Mouse (Mus musculus) heart, embryonic 11.5 days (tissue): ENCODE data around the gene Odf3l1. TPM values are rescaled to one million over a fixed set of nuclear protein-coding genes. Genes with fewer than 3 reads are reported as not detected.

ENCODE experiments used
- ATAC-seq: fragments of 200-750 bp; cut with Nextera tagmentation; replicated peaks from 2 replicates; pipeline ENCODE4 v1.8.0; 2017; ENCODE audit warnings: moderate library complexity; ENCODE audit not compliant: insufficient number of reproducible peaks, low FRiP score, low TSS enrichment
- H3K27ac ChIP-seq: fragments of 300-500 bp; sonication (generic); 2 replicates; pipeline ENCODE4 v1.5.1; 2014; ENCODE audit warnings: mild to moderate bottlenecking, low read depth, low read length
- H3K27me3 ChIP-seq: fragments of 300-500 bp; sonication (generic); 2 replicates; pipeline ENCODE4 v1.6.1; 2014; ENCODE audit warnings: mild to moderate bottlenecking, low read length, mixed read lengths; ENCODE audit not compliant: control insufficient read depth, insufficient read depth
- H3K36me3 ChIP-seq: fragments of 300-500 bp; sonication (generic); 2 replicates; pipeline ENCODE4 v1.6.1; 2014; ENCODE audit warnings: mild to moderate bottlenecking, low read length, moderate library complexity, mixed read lengths; ENCODE audit not compliant: control insufficient read depth, insufficient read depth
- H3K4me1 ChIP-seq: fragments of 300-500 bp; sonication (generic); 2 replicates; pipeline ENCODE4 v1.6.1; 2014; ENCODE audit warnings: low read length; ENCODE audit not compliant: control insufficient read depth, insufficient read depth
- H3K4me2 ChIP-seq: fragments of 300-500 bp; sonication (generic); 2 replicates; pipeline ENCODE4 v1.6.1; 2014; ENCODE audit warnings: mild to moderate bottlenecking, moderate library complexity
- H3K4me3 ChIP-seq: fragments of 300-500 bp; sonication (generic); 2 replicates; pipeline ENCODE4 v1.5.1; 2014; ENCODE audit warnings: low read depth, low read length
- H3K9ac ChIP-seq: fragments of 300-500 bp; sonication (generic); 2 replicates; pipeline ENCODE4 v1.6.1; 2014; ENCODE audit warnings: mild to moderate bottlenecking, low read depth, low read length, moderate library complexity
- H3K9me3 ChIP-seq: fragments of 300-500 bp; sonication (generic); replicated peaks from 2 replicates; pipeline ENCODE4 v1.6.1; 2016; ENCODE audit warnings: low read length; ENCODE audit not compliant: control insufficient read depth
- WGBS: fragments of 180-500 bp; shearing (Covaris S2); extraction: QIAGEN DNeasy Blood & Tissue Kit; methylation state at CpG from one replicate; pipeline ENCODE4 v1.1.7; 2014; ENCODE audit not compliant: insufficient replicate concordance; 5-methylcytosine and 5-hydroxymethylcytosine counted together
- polyA plus RNA-seq: library from polyadenylated mRNA; unstranded; fragments of >200 nt; fragmentation: Nextera tagmentation; extraction: Ambion mirVana; gene quantifications from 2 replicates; pipeline ENCODE4 v1.2.1, GENCODE M21; 2014

Odf3l1 gene
- polyA plus RNA-seq, 1 experiment from 2014 or later = 0.87 TPM

DNA sequence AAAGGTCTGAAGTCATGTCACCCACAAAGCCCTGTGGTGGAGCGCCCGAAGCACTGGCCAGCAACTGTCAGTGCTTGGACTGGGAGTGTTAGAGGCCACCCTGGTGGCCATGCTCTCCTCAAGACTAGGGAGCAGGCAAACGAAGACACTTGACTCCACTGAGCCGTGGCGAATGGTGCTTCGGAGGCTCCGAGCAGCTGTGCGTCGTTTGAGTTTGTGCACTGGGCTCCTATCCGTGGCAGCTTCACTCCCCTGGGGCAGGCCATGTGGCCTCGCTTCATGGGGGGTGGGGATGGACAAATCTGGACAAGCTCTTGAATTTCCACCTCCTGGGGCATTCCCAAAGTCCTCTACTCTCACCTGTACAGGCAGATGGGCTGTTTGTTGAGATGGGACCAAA, 34.9 kb upstream of the Odf3l1 start:
- ATAC-seq = no peak
- Histone ChIP-seq H3K27ac (no peak overlapping the region), H3K4me1 (peaks cover 4% of the 10 kb centered on the region), H3K9me3 (no peaks in the 10 kb centered on the region), H3K9ac (peak overlapping the region; percentile 16; the same call in 1 of the 2 replicates), H3K27me3 (no peaks in the 10 kb centered on the region), H3K4me3 (no peak overlapping the region), H3K4me2 (no peak overlapping the region), H3K36me3 (0 out of 2 replicates have a peak, but pooled peaks cover 4% of the 10 kb centered on the region)
- 82% methylated on average over 11 of the region's 11 CpGs for WGBS

DNA sequence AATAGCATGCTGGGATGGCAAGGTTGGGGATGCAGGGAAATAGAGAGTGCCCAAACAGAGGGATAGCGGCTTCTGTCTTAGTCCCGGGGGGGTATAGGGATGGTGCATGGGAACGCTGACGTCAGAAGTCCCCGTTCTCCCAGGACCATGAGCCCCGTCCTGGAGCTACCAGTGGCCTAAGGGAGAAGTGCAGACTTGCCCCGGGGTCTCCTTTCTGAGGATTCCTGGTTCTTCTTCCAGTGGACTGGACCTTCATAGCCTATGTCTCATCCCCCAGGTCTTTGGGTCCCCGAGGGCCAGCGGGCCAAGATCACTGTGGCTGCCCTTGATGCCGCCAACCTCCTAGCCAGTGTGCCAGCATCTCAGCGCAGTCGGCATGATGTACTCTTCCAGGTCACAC, 32.3 kb upstream of the Odf3l1 start:
- no peak overlapping the region for H3K9ac ChIP-seq
- H3K9me3 ChIP-seq = no peaks in the 10 kb centered on the region
- peaks cover 16% of the 10 kb centered on the region for H3K4me1 ChIP-seq
- H3K27ac ChIP-seq = no peak overlapping the region
- WGBS = 90% methylated on average over 12 of the region's 12 CpGs
- no peak overlapping the region for H3K4me2 ChIP-seq
- ATAC-seq = no peak
- no peak overlapping the region for H3K4me3 ChIP-seq
- H3K27me3 ChIP-seq = peaks cover 3% of the 10 kb centered on the region; the same call in 1 of the 2 replicates
- peaks cover 4% of the 10 kb centered on the region; the same call in 1 of the 2 replicates for H3K36me3 ChIP-seq

DNA sequence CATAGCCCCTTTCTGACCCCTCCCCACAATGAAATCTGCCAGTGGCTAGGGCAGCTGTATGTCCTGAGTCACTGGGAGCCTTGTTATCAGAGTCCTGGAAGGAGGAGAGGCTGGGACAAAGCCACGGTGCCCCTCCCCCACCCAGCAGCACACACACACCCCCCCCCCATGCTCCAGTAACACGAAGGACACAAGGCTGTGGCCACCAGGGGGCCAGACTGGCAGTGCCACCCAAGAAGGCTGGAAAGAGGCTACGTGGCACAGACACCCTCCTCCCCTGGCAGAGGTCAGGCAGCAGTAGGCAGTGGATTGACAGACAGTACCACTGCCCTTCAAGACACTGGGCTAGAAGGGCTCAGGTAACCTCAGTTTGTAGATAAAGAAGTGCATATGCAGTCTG, 29.5 kb upstream of the Odf3l1 start:
- Histone ChIP-seq H3K4me1 (peaks cover 17% of the 10 kb centered on the region), H3K4me2 (no peak overlapping the region), H3K4me3 (no peak overlapping the region), H3K36me3 (peaks cover 4% of the 10 kb centered on the region; the same call in 1 of the 2 replicates), H3K9ac (0 out of 2 replicates have a peak overlapping the region, but pooled peaks have one; percentile 1), H3K27me3 (peaks cover 3% of the 10 kb centered on the region), H3K9me3 (no peaks in the 10 kb centered on the region), H3K27ac (no peak overlapping the region)
- WGBS = 14% methylated on average over 3 of the region's 3 CpGs
- no peak for ATAC-seq

DNA sequence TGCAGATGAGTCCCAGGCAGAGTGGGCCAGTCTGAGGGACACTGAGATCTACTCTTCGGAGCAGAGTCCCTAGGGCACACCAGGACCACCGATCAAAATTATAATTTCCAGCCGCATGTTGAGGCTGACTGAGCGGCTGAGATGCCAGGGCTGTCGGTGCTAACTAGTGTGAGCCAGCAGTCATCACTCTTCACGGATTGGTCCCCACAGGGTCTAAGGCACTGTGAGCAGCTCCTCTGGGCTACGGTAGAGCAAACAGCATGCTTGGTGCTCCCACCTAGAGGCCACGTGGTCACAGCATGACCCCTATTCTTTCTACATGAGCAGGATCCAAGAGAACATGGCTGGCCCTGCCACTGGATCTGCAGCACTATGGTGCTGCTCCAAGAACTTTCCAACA, 28.8 kb upstream of the Odf3l1 start:
- H3K27me3 ChIP-seq = peaks cover 3% of the 10 kb centered on the region
- no peak overlapping the region for H3K4me3 ChIP-seq
- no peaks in the 10 kb centered on the region for H3K9me3 ChIP-seq
- H3K9ac ChIP-seq = no peak overlapping the region
- no peak overlapping the region for H3K27ac ChIP-seq
- peaks cover 17% of the 10 kb centered on the region for H3K4me1 ChIP-seq
- WGBS = 63% methylated on average over 8 of the region's 8 CpGs
- H3K4me2 ChIP-seq = no peak overlapping the region
- peaks cover 9% of the 10 kb centered on the region; the same call in 1 of the 2 replicates for H3K36me3 ChIP-seq
- no peak for ATAC-seq

DNA sequence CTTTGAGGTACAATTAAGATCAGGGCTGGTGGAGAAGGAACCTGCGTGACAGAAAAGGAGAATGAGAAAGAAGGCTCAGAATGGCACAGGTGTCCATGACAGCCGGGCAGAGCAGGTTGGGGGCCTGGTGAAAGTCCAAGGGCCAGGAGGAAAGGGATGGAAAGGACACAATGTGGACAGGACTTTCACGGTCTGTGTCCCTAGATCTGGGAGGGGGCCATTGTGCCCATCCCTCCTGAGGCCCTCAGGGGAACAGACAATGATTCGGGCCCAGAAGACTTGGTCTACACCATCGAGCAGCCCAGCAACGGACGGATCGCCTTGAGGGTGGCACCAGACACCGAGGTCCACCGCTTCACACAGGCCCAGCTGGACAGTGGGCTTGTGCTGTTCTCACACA, 27.6 kb upstream of the Odf3l1 start:
- peaks cover 3% of the 10 kb centered on the region for H3K27me3 ChIP-seq
- H3K9me3 ChIP-seq = no peaks in the 10 kb centered on the region
- 89% methylated on average over 10 of the region's 10 CpGs for WGBS
- H3K36me3 ChIP-seq = peaks cover 11% of the 10 kb centered on the region; the same call in 1 of the 2 replicates
- no peak for ATAC-seq
- H3K9ac ChIP-seq = no peak overlapping the region
- no peak overlapping the region for H3K4me3 ChIP-seq
- peaks cover 17% of the 10 kb centered on the region for H3K4me1 ChIP-seq
- H3K27ac ChIP-seq = no peak overlapping the region
- H3K4me2 ChIP-seq = no peak overlapping the region

DNA sequence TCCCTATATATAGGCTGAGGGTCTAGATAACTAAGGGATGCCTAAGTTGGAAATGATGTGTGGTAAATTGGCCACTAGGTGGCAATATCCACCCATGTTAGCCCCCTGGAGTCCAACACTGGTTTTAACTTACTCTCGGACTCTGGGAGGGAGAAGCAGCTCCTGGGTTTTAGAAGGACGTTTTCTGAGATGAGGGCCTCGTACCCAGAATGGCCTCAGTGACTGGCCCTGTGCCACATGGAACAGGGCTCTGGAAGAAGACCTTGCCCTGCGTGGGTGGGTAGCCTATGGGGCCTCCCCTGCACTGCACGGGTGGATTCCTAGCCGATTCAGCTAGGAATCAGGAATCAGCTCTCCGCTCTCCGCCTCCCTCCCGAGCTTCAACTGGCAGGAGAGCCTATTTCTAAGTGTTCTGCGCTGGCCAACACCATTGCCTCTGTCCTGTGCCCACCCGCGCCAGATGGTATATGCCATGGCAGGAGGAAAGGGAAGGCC, 27.1 kb upstream of the Odf3l1 start:
- no peak overlapping the region for H3K9ac ChIP-seq
- H3K9me3 ChIP-seq = no peaks in the 10 kb centered on the region
- H3K4me2 ChIP-seq = 0 out of 2 replicates have a peak overlapping the region, but pooled peaks have one; percentile 4
- WGBS = 31% methylated on average over 12 of the region's 12 CpGs
- no peak overlapping the region for H3K4me3 ChIP-seq
- peaks cover 13% of the 10 kb centered on the region; the same call in 1 of the 2 replicates for H3K36me3 ChIP-seq
- peaks cover 17% of the 10 kb centered on the region for H3K4me1 ChIP-seq
- peaks cover 3% of the 10 kb centered on the region for H3K27me3 ChIP-seq
- no peak for ATAC-seq
- no peak overlapping the region for H3K27ac ChIP-seq

DNA sequence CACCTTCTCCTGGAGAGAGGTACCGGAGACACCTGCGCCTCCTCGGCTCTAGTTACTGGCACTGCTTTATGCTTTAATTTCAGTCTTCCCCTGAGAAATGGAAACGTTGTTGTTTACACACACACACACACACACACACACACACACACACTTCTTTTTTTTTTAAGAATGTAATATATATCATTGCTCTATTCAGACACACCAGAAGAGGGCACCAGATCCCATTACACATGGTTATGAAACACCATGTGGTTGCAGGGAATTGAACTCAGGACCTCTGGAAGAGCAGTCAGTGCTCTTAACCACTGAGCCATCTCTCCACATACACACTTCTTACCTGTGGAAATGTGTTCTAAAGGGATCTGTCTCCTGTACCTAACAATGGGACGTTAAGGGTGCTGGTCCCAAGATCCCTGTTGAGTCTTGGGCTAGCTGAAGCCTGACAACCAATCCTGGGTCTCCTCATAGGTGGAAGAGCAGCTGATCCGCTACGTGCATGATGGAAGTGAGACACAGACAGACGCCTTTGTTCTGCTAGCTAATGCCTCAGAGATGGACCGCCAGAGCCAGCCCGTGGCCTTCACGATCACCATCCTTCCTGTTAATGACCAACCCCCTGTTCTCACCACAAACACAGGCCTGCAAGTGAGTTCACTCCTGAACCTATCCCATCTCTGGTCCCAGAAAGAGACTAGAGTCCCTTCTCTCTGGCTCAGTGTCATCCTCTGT, 26.2 kb upstream of the Odf3l1 start:
- no peak overlapping the region for H3K4me3 ChIP-seq
- ATAC-seq = no peak
- H3K9ac ChIP-seq = no peak overlapping the region
- 67% methylated on average over 11 of the region's 11 CpGs for WGBS
- no peak overlapping the region for H3K4me2 ChIP-seq
- H3K36me3 ChIP-seq = peaks cover 14% of the 10 kb centered on the region; the same call in 1 of the 2 replicates
- H3K4me1 ChIP-seq = peaks cover 17% of the 10 kb centered on the region
- H3K27ac ChIP-seq = 0 out of 2 replicates have a peak overlapping the region, but pooled peaks have one; percentile 22
- no peaks in the 10 kb centered on the region for H3K9me3 ChIP-seq
- peaks cover 3% of the 10 kb centered on the region for H3K27me3 ChIP-seq

DNA sequence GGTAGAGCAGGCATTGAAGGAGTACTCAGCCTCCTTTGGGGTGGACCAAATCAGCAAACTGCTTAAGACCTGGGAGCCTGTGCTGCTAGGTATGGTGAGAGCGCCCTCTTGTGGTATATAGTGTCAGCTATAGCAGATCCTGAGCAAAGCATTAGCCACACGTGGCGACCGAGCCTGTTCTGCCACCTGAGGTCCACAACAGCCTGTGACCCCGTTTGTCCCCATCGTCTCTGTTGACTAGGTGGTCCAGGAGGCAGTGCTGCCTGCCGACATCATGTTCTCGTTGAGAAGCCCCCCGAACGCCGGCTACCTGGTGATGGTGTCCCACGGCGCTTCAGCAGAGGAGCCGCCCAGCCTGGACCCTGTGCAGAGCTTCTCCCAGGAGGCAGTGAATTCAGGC, 25.3 kb upstream of the Odf3l1 start:
- ATAC-seq = no peak

More for the DNA sequence above, 25.3 kb upstream of the Odf3l1 start:
- Histone ChIP-seq H3K4me3 (0 out of 2 replicates have a peak overlapping the region, but pooled peaks have one; percentile 10), H3K4me2 (peak overlapping the region; percentile 22; the same call in 1 of the 2 replicates), H3K27ac (no peak overlapping the region), H3K9me3 (no peaks in the 10 kb centered on the region), H3K36me3 (peaks cover 14% of the 10 kb centered on the region; the same call in 1 of the 2 replicates), H3K27me3 (peaks cover 3% of the 10 kb centered on the region), H3K4me1 (peaks cover 17% of the 10 kb centered on the region), H3K9ac (no peak overlapping the region)
- 17% methylated on average over 14 of the region's 14 CpGs for WGBS
